Mouse (Mus musculus) erythroblast, embryonic 14.5 days (primary cell): Measurements from ENCODE around the gene Mgp. TPM values are rescaled to one million over a fixed set of nuclear protein-coding genes. Genes with fewer than 3 reads are reported as not detected.

Experiments
- H3K27me3 ChIP-seq: 2 replicates; pipeline ENCODE4 v1.6.1; 2012; ENCODE audit warnings: inconsistent platforms; ENCODE audit not compliant: control insufficient read depth
- H3K36me3 ChIP-seq: 2 replicates; pipeline ENCODE4 v1.6.1; 2012; ENCODE audit warnings: mild to moderate bottlenecking, inconsistent platforms; ENCODE audit not compliant: control insufficient read depth
- H3K4me1 ChIP-seq: 2 replicates; pipeline ENCODE4 v1.6.1; 2012; ENCODE audit warnings: inconsistent platforms; ENCODE audit not compliant: control insufficient read depth
- H3K4me3 ChIP-seq: replicated peaks from 2 replicates; pipeline ENCODE3; 2012; ENCODE audit warnings: moderate library complexity, mild to moderate bottlenecking, inconsistent platforms
- H3K9me3 ChIP-seq: 2 replicates; pipeline ENCODE4 v1.6.1; 2012; ENCODE audit warnings: low read length, inconsistent platforms, mixed read lengths; ENCODE audit not compliant: control insufficient read depth
- GATA1 ChIP-seq: IDR thresholded peaks from 2 replicates; pipeline ENCODE4 v1.6.1; 2012; ENCODE audit warnings: low read length, inconsistent platforms, mixed read lengths
- TAL1 ChIP-seq: IDR thresholded peaks from 3 replicates; pipeline ENCODE4 v1.6.1; 2012; ENCODE audit warnings: low read length, inconsistent platforms, mixed read lengths
- polyA plus RNA-seq: library from polyadenylated mRNA; stranded (reverse); fragments of >175 nt; gene quantifications from 2 replicates; pipeline ENCODE4 v1.2.3, GENCODE M21; 2012

Mgp gene
- polyA plus RNA-seq, 1 experiment, result not detected

DNA sequence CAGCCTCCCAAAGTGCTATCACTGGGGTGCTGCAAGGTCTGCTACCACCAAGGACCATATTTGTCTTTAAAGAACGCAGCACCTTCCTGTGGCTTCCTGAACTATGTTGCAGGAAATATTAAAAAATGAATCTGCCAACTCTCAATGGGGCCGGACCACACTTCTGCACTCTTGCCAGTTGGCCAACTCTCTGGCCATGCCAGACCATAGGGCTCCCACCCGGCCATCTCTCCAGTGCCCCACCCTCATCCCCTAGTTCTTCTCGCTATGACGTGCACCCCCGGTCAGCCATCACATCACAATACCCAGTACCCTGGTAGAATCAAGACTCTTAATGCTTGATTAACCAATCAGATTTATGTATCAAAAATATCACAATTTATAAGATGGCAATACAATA lies 8.3 kb upstream of the Mgp start:
- no peaks in the 10 kb centered on the region for H3K9me3 ChIP-seq
- no peaks in the 10 kb centered on the region for H3K27me3 ChIP-seq
- no peak overlapping the region for H3K4me3 ChIP-seq
- TF ChIP-seq TAL1, result no peak
- TF ChIP-seq GATA1, result no peak
- H3K4me1 ChIP-seq, result no peaks in the 10 kb centered on the region
- no peaks in the 10 kb centered on the region for H3K36me3 ChIP-seq

DNA sequence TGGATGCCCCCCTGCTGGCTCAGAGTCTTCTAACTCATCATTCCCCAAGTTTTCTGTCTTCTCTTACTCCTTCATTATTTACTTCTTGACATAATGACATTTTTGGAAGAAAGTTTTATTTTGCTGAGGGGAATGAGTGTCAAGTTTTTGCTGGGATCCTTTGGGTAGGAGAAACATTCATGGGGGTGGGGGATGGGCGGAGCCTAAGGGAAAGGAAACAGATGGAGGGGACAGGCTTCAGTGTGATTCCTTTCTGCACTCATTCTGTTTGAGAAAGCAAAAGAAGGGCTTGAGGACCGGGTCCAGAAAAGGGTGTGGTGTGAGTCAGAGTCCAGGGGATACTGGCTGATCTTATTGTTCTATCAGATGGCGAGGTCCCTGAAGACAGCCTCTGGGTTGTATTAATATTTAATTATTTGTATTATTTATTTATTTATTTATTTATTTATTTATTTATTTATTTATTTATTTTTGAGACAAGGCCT lies 7.8 kb upstream of the Mgp start:
- Histone ChIP-seq H3K9me3 (no peaks in the 10 kb centered on the region), H3K27me3 (no peaks in the 10 kb centered on the region), H3K4me1 (no peaks in the 10 kb centered on the region), H3K4me3 (no peak overlapping the region), H3K36me3 (no peaks in the 10 kb centered on the region)
- TF ChIP-seq TAL1, result no peak

DNA sequence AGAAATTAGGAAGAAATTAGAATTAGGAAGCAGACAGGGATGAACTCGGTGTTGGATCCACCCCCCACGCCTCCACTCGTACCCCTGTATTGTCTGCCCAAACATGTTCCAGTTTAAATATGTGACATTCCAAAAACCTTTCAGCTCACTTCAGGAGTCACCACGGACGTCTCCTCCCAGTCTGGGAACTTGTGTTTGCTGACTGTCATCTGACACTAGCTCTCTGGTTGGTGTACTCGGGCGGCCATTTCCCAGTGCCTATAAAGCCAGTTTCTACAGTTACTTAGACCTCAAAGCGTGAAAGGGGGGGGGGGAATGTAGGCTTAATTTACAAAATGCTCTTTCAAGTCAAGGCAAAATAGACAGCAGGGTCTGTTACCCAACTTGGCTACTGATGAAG lies 6.1 kb upstream of the Mgp start:
- Histone ChIP-seq H3K36me3 (no peaks in the 10 kb centered on the region), H3K9me3 (no peaks in the 10 kb centered on the region), H3K27me3 (no peaks in the 10 kb centered on the region), H3K4me1 (no peaks in the 10 kb centered on the region), H3K4me3 (no peak overlapping the region)
- TF ChIP-seq GATA1 (no peak), TAL1 (no peak)

DNA sequence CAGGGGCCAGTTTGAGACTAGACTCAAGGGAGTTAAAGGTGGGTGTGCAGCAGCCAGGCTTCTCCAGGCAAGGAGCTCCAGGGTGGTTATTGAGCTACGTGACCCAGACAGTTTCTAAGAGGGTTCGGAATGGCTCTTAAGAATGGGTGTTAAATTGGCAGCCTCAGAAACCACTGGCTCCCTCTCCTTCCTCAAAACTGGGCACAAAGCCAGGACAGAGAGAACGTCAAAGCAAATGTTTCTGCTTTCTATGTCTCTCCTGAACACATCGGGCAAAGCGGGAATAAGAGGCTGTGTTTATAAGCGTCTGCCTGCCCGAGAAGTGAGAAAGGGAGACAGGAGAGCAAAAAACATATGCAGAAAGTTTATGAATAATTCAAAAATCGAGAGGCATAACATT lies 1.0 kb downstream of the Mgp start:
- no peak for TF ChIP-seq TAL1
- TF ChIP-seq GATA1, result no peak
- Histone ChIP-seq H3K4me3 (no peak overlapping the region), H3K4me1 (no peaks in the 10 kb centered on the region), H3K9me3 (no peaks in the 10 kb centered on the region), H3K36me3 (no peaks in the 10 kb centered on the region), H3K27me3 (no peaks in the 10 kb centered on the region)

DNA sequence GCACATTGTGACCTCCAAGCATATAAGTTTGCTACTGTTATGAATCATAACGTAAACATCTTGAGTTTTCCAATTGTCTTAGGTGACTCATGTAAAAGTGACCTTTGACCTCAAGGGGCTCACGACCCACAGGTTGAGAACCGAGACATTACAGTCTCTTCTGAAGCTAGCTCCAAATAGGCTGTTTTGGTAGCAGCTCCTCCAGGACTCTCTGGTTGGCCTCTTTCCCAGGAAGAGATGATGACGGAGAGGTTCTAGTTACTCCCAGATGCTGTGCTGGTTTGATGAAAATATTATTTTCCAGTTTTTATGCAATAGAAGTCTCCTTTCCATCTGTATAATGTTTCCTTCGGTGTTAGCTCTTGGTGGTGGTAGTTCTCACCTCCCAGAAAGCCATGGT lies 6.7 kb downstream of the Mgp start:
- Histone ChIP-seq H3K36me3 (no peaks in the 10 kb centered on the region), H3K9me3 (no peaks in the 10 kb centered on the region), H3K4me1 (no peaks in the 10 kb centered on the region), H3K27me3 (no peaks in the 10 kb centered on the region), H3K4me3 (no peak overlapping the region)
- no peak for TF ChIP-seq TAL1
- TF ChIP-seq GATA1, result no peak

DNA sequence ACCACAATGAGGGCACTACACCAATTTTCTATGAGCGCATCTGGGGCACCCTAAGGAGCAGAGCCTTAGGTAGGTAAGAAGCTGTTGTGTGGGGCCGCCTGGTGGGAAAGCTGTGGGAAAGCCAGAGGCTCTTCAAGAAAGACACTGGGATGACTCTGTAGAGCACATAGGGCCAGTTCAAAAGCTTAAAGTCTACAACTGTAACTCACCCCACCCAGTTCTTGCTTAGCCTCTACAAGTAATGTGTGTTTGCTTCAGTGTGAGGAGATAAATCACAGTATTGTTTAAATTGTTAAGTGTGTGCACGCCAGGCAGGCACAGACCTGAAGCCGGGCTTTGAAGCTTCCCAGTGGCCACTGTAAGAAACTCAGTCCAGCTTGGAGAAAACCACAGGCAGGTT lies 9.5 kb downstream of the Mgp start:
- Histone ChIP-seq H3K36me3 (no peaks in the 10 kb centered on the region), H3K4me1 (peaks cover 2% of the 10 kb centered on the region), H3K27me3 (no peaks in the 10 kb centered on the region), H3K9me3 (no peaks in the 10 kb centered on the region), H3K4me3 (no peak overlapping the region)
- TF ChIP-seq GATA1 (no peak), TAL1 (no peak)

DNA sequence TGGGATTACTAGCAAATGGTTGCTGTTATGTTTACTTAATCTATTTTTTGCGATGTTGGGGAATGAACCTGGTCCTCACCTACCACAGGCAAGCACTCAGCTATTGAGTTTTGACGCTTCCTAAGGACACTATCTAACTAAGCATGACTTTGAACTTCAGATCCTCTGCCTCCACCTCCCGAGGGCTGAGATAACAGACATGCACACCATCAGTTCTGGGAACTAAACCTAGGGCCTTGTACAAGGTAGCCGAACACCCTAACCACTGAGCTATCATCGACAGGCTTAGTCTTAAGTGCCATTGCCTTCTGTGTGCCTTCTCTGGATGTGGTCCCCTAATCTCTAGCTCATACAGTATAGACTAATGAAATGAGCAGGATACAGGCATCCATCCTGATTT lies 10.3 kb downstream of the Mgp start:
- H3K4me1 ChIP-seq, result peaks cover 10% of the 10 kb centered on the region
- TF ChIP-seq GATA1, result no peak
- no peak for TF ChIP-seq TAL1
- H3K9me3 ChIP-seq, result no peaks in the 10 kb centered on the region
- H3K27me3 ChIP-seq, result no peaks in the 10 kb centered on the region
- H3K4me3 ChIP-seq, result no peak overlapping the region
- H3K36me3 ChIP-seq, result no peaks in the 10 kb centered on the region

DNA sequence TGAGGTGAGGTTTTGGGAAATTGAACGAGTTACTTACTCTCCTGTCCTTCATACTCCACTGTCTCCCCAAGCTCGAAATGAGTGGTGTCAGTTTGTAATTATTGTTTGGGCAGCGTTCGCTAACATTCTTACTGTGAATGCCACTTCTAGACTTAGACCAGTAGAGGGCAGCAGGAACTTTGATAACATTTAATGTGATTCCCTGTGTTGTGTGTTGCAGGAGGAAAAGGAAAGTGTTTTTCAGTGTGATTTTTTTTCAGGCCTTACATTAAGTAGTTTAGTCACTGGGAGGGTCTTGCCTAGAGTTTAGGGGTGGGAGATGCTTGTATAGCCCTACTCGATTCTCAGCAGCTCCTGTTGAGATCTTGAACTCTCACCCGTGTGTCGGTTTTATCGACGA lies 14.6 kb downstream of the Mgp start:
- Histone ChIP-seq H3K27me3 (no peaks in the 10 kb centered on the region), H3K36me3 (peaks cover 3% of the 10 kb centered on the region), H3K4me3 (no peak overlapping the region), H3K9me3 (no peaks in the 10 kb centered on the region), H3K4me1 (peaks cover 40% of the 10 kb centered on the region)
- TF ChIP-seq GATA1 (no peak), TAL1 (no peak)

DNA sequence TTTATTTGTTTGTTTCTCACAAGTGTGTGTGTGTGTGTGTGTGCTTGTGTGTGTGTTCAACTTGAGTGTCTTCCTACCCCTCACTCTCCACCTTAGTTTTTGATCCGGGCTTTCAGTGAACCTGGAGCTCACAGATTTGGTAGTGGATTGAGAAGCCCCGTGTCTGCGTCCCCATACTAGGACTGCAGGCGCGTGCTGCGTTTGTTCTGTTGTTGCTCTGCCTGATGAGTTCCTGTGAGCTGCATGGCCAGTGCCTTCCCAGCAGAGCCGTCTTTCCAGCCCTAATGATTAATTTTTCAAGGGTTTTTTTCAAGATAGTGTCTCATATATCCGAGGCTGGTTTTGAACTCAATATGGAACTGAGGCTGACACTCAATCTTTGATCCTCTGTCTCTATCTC lies 17.2 kb downstream of the Mgp start:
- Histone ChIP-seq H3K27me3 (no peaks in the 10 kb centered on the region), H3K4me3 (peak overlapping the region; percentile 70), H3K36me3 (peaks cover 29% of the 10 kb centered on the region), H3K4me1 (peaks cover 64% of the 10 kb centered on the region), H3K9me3 (no peaks in the 10 kb centered on the region)
- TF ChIP-seq TAL1 (no peak), GATA1 (no peak)

DNA sequence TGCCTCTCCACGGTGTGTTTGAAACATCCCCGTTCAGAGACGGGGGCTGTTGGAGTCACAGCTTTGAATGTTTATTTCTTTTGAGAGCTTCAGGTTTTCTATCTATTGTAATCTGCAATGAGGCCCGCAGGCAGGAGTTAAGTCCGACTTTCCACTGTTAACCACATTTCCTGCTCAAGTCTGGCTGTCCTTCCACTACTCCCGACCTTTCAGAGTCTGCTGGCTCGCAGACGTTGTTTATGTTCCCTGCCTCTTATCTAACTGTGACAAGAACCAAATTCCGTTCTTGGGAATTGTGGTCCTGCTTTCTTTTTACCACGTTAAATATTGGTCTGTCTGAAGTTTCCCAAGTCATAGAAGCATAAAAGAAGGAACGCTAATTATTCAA lies 17.8 kb downstream of the Mgp start:
- Histone ChIP-seq H3K4me3 (peak overlapping the region; percentile 70), H3K27me3 (no peaks in the 10 kb centered on the region)
- no peak for TF ChIP-seq TAL1
- TF ChIP-seq GATA1, result no peak

More for the DNA sequence above, 17.8 kb downstream of the Mgp start:
- Histone ChIP-seq H3K4me1 (peaks cover 68% of the 10 kb centered on the region), H3K36me3 (peaks cover 35% of the 10 kb centered on the region), H3K9me3 (no peaks in the 10 kb centered on the region)
